Mouse (Mus musculus) MEL (cell line): ENCODE data around the gene Creld2.

Experiments
- BHLHE40 ChIP-seq: IDR thresholded peaks from 2 replicates; pipeline ENCODE4 v1.6.1; 2012; ENCODE audit warnings: low read depth, mild to moderate bottlenecking, inconsistent platforms, low read length, improper control_type of control experiment, borderline replicate concordance
- CHD2 ChIP-seq: IDR thresholded peaks from 2 replicates; pipeline ENCODE4 v1.6.1; 2011; ENCODE audit warnings: low read length, improper control_type of control experiment
- CTCF ChIP-seq, 3 experiments: IDR thresholded peaks in 2 of 3; conservative IDR thresholded peaks in 1 of 3; 2 replicates each; pipeline ENCODE4 v1.5.1; 2011 to 2012; ENCODE audit warnings: low read length in 3 of 3, low read depth in 2 of 3, mild to moderate bottlenecking in 2 of 3, improper control_type of control experiment in 1 of 3, inconsistent platforms in 1 of 3, mixed read lengths in 1 of 3, moderate library complexity in 1 of 3; ENCODE audit not compliant: control insufficient read depth in 1 of 3, insufficient read depth in 1 of 3, poor library complexity in 1 of 3, severe bottlenecking in 1 of 3
- EP300 ChIP-seq, 2 experiments: IDR thresholded peaks; 2 replicates each; pipeline ENCODE4 v1.6.1; 2011; ENCODE audit warnings: improper control_type of control experiment in 2 of 2, low read length in 2 of 2, low read depth in 1 of 2, mild to moderate bottlenecking in 1 of 2
- ETS1 ChIP-seq: IDR thresholded peaks from 2 replicates; pipeline ENCODE4 v1.6.1; 2012; ENCODE audit warnings: low read depth, mild to moderate bottlenecking, inconsistent platforms, low read length, improper control_type of control experiment, moderate library complexity
- GATA1 ChIP-seq: IDR thresholded peaks from 2 replicates; pipeline ENCODE4 v1.6.1; 2011; ENCODE audit warnings: low read depth, low read length, improper control_type of control experiment
- HCFC1 ChIP-seq: IDR thresholded peaks from 2 replicates; pipeline ENCODE4 v1.6.1; 2012; ENCODE audit warnings: low read depth, mild to moderate bottlenecking, inconsistent platforms, low read length, improper control_type of control experiment, moderate library complexity
- MAX ChIP-seq: IDR thresholded peaks from 2 replicates; pipeline ENCODE4 v1.6.1; 2011; ENCODE audit warnings: low read length, improper control_type of control experiment
- POLR2A ChIP-seq, 2 experiments: IDR thresholded peaks; 2 replicates each; pipeline ENCODE4 v1.6.1; 2011 to 2012; ENCODE audit warnings: low read length in 2 of 2, mild to moderate bottlenecking in 2 of 2, control low read depth in 1 of 2, improper control_type of control experiment in 1 of 2, low read depth in 1 of 2, moderate library complexity in 1 of 2; ENCODE audit not compliant: control insufficient read depth in 1 of 2, insufficient read depth in 1 of 2, poor library complexity in 1 of 2
- TAL1 ChIP-seq: IDR thresholded peaks from 2 replicates; pipeline ENCODE4 v1.6.1; 2012; ENCODE audit warnings: mild to moderate bottlenecking, inconsistent platforms, low read length, moderate library complexity, mixed read lengths
- USF2 ChIP-seq, 2 experiments: IDR thresholded peaks; 2 replicates each; pipeline ENCODE4 v1.6.1; 2011 to 2012; ENCODE audit warnings: improper control_type of control experiment in 2 of 2, low read length in 2 of 2, borderline replicate concordance in 1 of 2, inconsistent platforms in 1 of 2, low read depth in 1 of 2, mild to moderate bottlenecking in 1 of 2; ENCODE audit not compliant: insufficient read depth in 1 of 2
- ZC3H11A ChIP-seq: IDR thresholded peaks from 2 replicates; pipeline ENCODE4 v1.6.1; 2012; ENCODE audit warnings: low read depth, mild to moderate bottlenecking, inconsistent platforms, low read length, improper control_type of control experiment
- ZMIZ1 ChIP-seq: IDR thresholded peaks from 2 replicates; pipeline ENCODE4 v1.6.1; 2012; ENCODE audit warnings: low read depth, mild to moderate bottlenecking, inconsistent platforms, low read length, improper control_type of control experiment, moderate library complexity
- ZNF384 ChIP-seq: IDR thresholded peaks from 2 replicates; pipeline ENCODE4 v1.6.1; 2012; ENCODE audit warnings: low read depth, mild to moderate bottlenecking, inconsistent platforms, low read length, improper control_type of control experiment

GRCm38 (mm10) chr15:88819026-88819905, at the start of gene Creld2, which contains the start of gene Alg12:
- TF ChIP-seq CTCF (IDR thresholded peaks at IDR 0.05 in 2 of 3, conservative IDR thresholded peaks at IDR 0.05 in 1 of 3; ENCODE audit: control insufficient read depth in 1 of 3, insufficient read depth in 1 of 3, low read depth in 2 of 3, low read length in 3 of 3, poor library complexity in 1 of 3, severe bottlenecking in 1 of 3) (no peak), POLR2A (IDR thresholded peaks at IDR 0.05; ENCODE audit: control insufficient read depth in 1 of 2, insufficient read depth in 1 of 2, low read depth in 1 of 2, low read length in 2 of 2, poor library complexity in 1 of 2) (peak; percentile 89 to 94), TAL1 (no peak), ZMIZ1 (peak; percentile 70; the same call in 1 of the 2 replicates), EP300 (IDR thresholded peaks at IDR 0.05; ENCODE audit: low read depth in 1 of 2, low read length in 2 of 2) (no peak), GATA1 (peak; percentile 46; the same call in 1 of the 2 replicates), ZC3H11A (no peak), BHLHE40 (no peak), ZNF384 (no peak), USF2 (IDR thresholded peaks at IDR 0.05; ENCODE audit: borderline replicate concordance in 1 of 2, insufficient read depth in 1 of 2, low read depth in 1 of 2, low read length in 2 of 2) (no peak), ETS1 (no peak), HCFC1 (peak; percentile 97), CHD2 (peak; percentile 99), MAX (no peak)
